Mouse (Mus musculus): ENCODE results near the gene Prkag2.

DNA sequence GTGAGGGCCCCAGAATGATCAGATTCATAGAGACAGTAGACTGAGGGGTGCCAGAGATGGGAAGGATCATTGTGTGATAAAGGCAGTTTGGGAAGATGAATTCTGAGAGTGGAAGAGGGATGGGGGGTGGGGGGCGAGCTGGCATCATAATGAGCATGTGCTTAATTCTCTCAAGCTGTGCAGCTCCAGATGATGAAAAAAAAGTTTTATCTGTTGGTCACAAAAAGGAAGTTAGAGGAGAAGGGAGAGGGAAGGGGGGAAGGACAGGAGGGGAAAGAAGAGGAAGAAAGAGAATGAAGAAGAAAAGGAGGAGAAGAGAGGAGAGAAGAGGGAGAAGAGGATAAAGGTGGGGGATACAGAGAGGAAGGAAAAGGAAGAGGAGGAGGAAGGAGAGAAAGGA is 116.3 kb downstream of the Prkag2 start:
- no peak for TF ChIP-seq CTCF (IDR thresholded peaks at IDR 0.05; ENCODE audit: insufficient read depth, low read length)
- no peak for TF ChIP-seq POLR2A (IDR thresholded peaks at IDR 0.05; ENCODE audit: borderline replicate concordance, extremely low read depth, low read depth, low read length)
